ENCODE assay signal across 22 mouse cellular contexts in genomic region chr8:94633564-94634194, GRCm38 (mm10). TPM values are rescaled to one million over a fixed set of nuclear protein-coding genes. Genes with fewer than 3 reads are reported as not detected.
DNase-seq lines count a peak whose midpoint lies in the region; ATAC-seq lines count a peak whose summit lies in the region.
"Had no signal": no experiment of that assay in that cellular context is flagged by ENCODE, and none has a peak within 500 bp of the region (broad histone marks: within the 10 kb centered on the region; RNA-seq: fewer than 3 reads in every experiment).

No protein-coding gene starts in this region.

- peak; percentile 60 for ATAC-seq in liver, embryonic 11.5 days (replicated peaks; ENCODE audit: low FRiP score)
- peak; percentile 72 for ATAC-seq in megakaryocyte progenitor cell, adult 5-6 weeks (replicated peaks; ENCODE audit: poor library complexity)
- ATAC-seq: forebrain, embryonic 15.5 days had no signal

- 56% methylated on average over 2 of the region's 2 CpGs for WGBS in liver, embryonic 11.5 days

- no peak overlapping the region for H3K9ac ChIP-seq in liver, embryonic 11.5 days (ENCODE audit: low read depth, low read length)
- H3K9ac ChIP-seq: forebrain, embryonic 15.5 days; heart, embryonic 12.5 days; hindbrain, embryonic 14.5 days; limb, embryonic 15.5 days; neural tube, embryonic 15.5 days had no signal

- no peaks in the 10 kb centered on the region for H3K27me3 ChIP-seq in liver, embryonic 11.5 days (replicated peaks; ENCODE audit: control insufficient read depth, insufficient read depth, low read length)
- H3K27me3 ChIP-seq: forebrain, embryonic 15.5 days; heart, embryonic 12.5 days; limb, embryonic 15.5 days; neural tube, embryonic 15.5 days had no signal

- peaks cover 7% of the 10 kb centered on the region for H3K36me3 ChIP-seq in liver, embryonic 11.5 days (ENCODE audit: control insufficient read depth, insufficient read depth, low read length)

- H3K4me2 ChIP-seq in liver, embryonic 11.5 days = peak overlapping the region; percentile 36
- H3K4me2 ChIP-seq: forebrain, embryonic 15.5 days; heart, embryonic 12.5 days; hindbrain, embryonic 14.5 days; limb, embryonic 15.5 days; midbrain, embryonic 11.5 days; neural tube, embryonic 15.5 days had no signal

- H3K27ac ChIP-seq in liver, embryonic 11.5 days (ENCODE audit: low read depth, low read length) = peak overlapping the region; percentile 73
- H3K27ac ChIP-seq: embryonic facial prominence, embryonic 10.5 days; forebrain, embryonic 15.5 days; hindbrain, embryonic 14.5 days; limb, embryonic 15.5 days; neural tube, embryonic 15.5 days had no signal

- peaks cover 11% of the 10 kb centered on the region for H3K4me1 ChIP-seq in liver, embryonic 11.5 days (replicated peaks; ENCODE audit: control insufficient read depth, insufficient read depth, low read length)
- H3K4me1 ChIP-seq: embryonic facial prominence, embryonic 10.5 days; forebrain, embryonic 15.5 days; heart, embryonic 12.5 days; limb, embryonic 15.5 days; neural tube, embryonic 15.5 days had no signal

- H3K9me3 ChIP-seq in liver, embryonic 11.5 days (ENCODE audit: control insufficient read depth, low read length) = no peaks in the 10 kb centered on the region
- H3K9me3 ChIP-seq: embryonic facial prominence, embryonic 10.5 days; forebrain, embryonic 15.5 days; heart, embryonic 12.5 days; limb, embryonic 15.5 days; neural tube, embryonic 15.5 days had no signal

- DNase-seq in liver, embryonic 11.5 days (ENCODE audit: low spot score) = no peak
- no peak for DNase-seq in liver
- peak; percentile 60 for DNase-seq in MEL-GATA-1-ER (ENCODE audit: extremely low read depth, low read depth)
- DNase-seq in induced T-regulatory cell, adult 2 months (ENCODE audit: low read depth) = peak; percentile 70
- no peak for DNase-seq in spleen, postnatal 36 days (ENCODE audit: low spot score in 2 of 2)
- DNase-seq in testis, postnatal 14 days (ENCODE audit: low spot score) = no peak
- no peak for DNase-seq in left cerebral cortex, adult 9 months (ENCODE audit: low spot score in 2 of 2)
- DNase-seq: cerebellum, adult 11-12 months; cerebellum, postnatal 25 days; kidney, adult 11 months; kidney, postnatal 36 days; lung, postnatal 10 days; retina, postnatal 1 day had no signal

- H3K4me3 ChIP-seq in liver, embryonic 11.5 days (ENCODE audit: low read depth, low read length) = no peak overlapping the region
- H3K4me3 ChIP-seq: embryonic facial prominence, embryonic 10.5 days; erythroblast, embryonic 14.5 days; forebrain, embryonic 15.5 days; heart, embryonic 12.5 days; limb, embryonic 15.5 days; neural tube, embryonic 15.5 days had no signal

RNA-seq across cellular contexts. Expression of gene Fam192a, which starts 31.9 kb away (rescaled TPM):
- 60.0 and 70.0 TPM in 2 replicates for polyA plus RNA-seq in liver, embryonic 11.5 days (2014; fragmentation: Nextera tagmentation; extraction: Ambion mirVana)
- 35.3 and 40.4 TPM in 2 replicates for total RNA-seq in megakaryocyte progenitor cell, adult 5-6 weeks (2015)
- 102 and 135 TPM in 2 replicates for total RNA-seq in megakaryocyte progenitor cell, adult 5-6 weeks (2017)

RNA-seq across cellular contexts. Expression of gene Rspry1, which starts 31.9 kb away (rescaled TPM):
- 38.0 and 39.7 TPM in 2 replicates for polyA plus RNA-seq in liver, embryonic 11.5 days (2014; fragmentation: Nextera tagmentation; extraction: Ambion mirVana)
- 39.4 and 41.1 TPM in 2 replicates for total RNA-seq in megakaryocyte progenitor cell, adult 5-6 weeks (2015)
- total RNA-seq in megakaryocyte progenitor cell, adult 5-6 weeks (2017) = 31.6 and 35.4 TPM in 2 replicates

RNA-seq across cellular contexts. Expression of gene Arl2bp, which starts 32.7 kb away (rescaled TPM):
- 28.8 and 33.5 TPM in 2 replicates for polyA plus RNA-seq in liver, embryonic 11.5 days (2014; fragmentation: Nextera tagmentation; extraction: Ambion mirVana)
- 21.1 and 26.4 TPM in 2 replicates for total RNA-seq in megakaryocyte progenitor cell, adult 5-6 weeks (2015)
- 73.3 and 75.1 TPM in 2 replicates for total RNA-seq in megakaryocyte progenitor cell, adult 5-6 weeks (2017)

Comparison
In these comparisons a context has a peak if more than half of its experiments do, and no peak if none do; other contexts are left out.
1. DNase-seq: peak in MEL-GATA-1-ER (single experiment) and induced T-regulatory cell, adult 2 months (single experiment); none in liver, embryonic 11.5 days (single experiment), liver (single experiment), spleen, postnatal 36 days (0 of 2), testis, postnatal 14 days (single experiment) and left cerebral cortex, adult 9 months (0 of 2).